Mouse (Mus musculus) kidney, embryonic 14.5 days (tissue): ENCODE data around the gene Sestd1. TPM values are rescaled to one million over a fixed set of nuclear protein-coding genes. Genes with fewer than 3 reads are reported as not detected.

Experiments used
- ATAC-seq: fragments of 200-750 bp; cut with Nextera tagmentation; 2 replicates; pipeline ENCODE4 v1.8.0; 2017; ENCODE audit warnings: moderate number of reproducible peaks, mild to moderate bottlenecking, moderate TSS enrichment, moderate library complexity; ENCODE audit not compliant: low FRiP score, low TSS enrichment
- H3K27ac ChIP-seq: fragments of 300-500 bp; sonication (generic); 2 replicates; pipeline ENCODE4 v1.5.1; 2014; ENCODE audit warnings: low read depth, mild to moderate bottlenecking, low read length, moderate library complexity, mixed read lengths
- H3K27me3 ChIP-seq: fragments of 300-500 bp; sonication (generic); 2 replicates; pipeline ENCODE4 v1.6.1; 2014; ENCODE audit warnings: mild to moderate bottlenecking, low read length; ENCODE audit not compliant: control insufficient read depth, insufficient read depth
- H3K36me3 ChIP-seq: fragments of 300-500 bp; sonication (generic); 2 replicates; pipeline ENCODE4 v1.6.1; 2014; ENCODE audit warnings: low read length, mixed read lengths; ENCODE audit not compliant: control insufficient read depth, insufficient read depth
- H3K4me1 ChIP-seq: fragments of 300-500 bp; sonication (generic); 2 replicates; pipeline ENCODE4 v1.6.1; 2014; ENCODE audit warnings: low read length, mixed read lengths; ENCODE audit not compliant: control insufficient read depth, insufficient read depth
- H3K4me2 ChIP-seq: fragments of 300-500 bp; sonication (generic); replicated peaks from 2 replicates; pipeline ENCODE4 v1.6.1; 2014; ENCODE audit warnings: low read depth, mild to moderate bottlenecking, low read length
- H3K4me3 ChIP-seq: fragments of 300-500 bp; sonication (generic); 2 replicates; pipeline ENCODE4 v1.5.1; 2014; ENCODE audit warnings: mild to moderate bottlenecking, low read length
- H3K9ac ChIP-seq: fragments of 300-500 bp; sonication (generic); 2 replicates; pipeline ENCODE4 v1.6.1; 2014; ENCODE audit warnings: low read depth, mild to moderate bottlenecking, low read length, moderate library complexity
- H3K9me3 ChIP-seq: fragments of 300-500 bp; sonication (generic); 2 replicates; pipeline ENCODE4 v1.6.1; 2016; ENCODE audit warnings: low read length; ENCODE audit not compliant: control insufficient read depth
- WGBS: fragments of 180-500 bp; shearing (Covaris S2); extraction: QIAGEN DNeasy Blood & Tissue Kit; methylation state at CpG from one replicate; pipeline ENCODE4 v1.1.7; 2014; 5-methylcytosine and 5-hydroxymethylcytosine counted together
- polyA plus RNA-seq: library from polyadenylated mRNA; unstranded; fragments of >200 nt; fragmentation: Nextera tagmentation; extraction: Ambion mirVana; gene quantifications from 2 replicates; pipeline ENCODE4 v1.2.1, GENCODE M21; 2014

Gene Sestd1
- polyA plus RNA-seq, 1 experiment from 2014 or later, result 37.6 TPM

- no peak for ATAC-seq
- Histone ChIP-seq H3K4me1 (no peaks in the 10 kb centered on the region), H3K4me2 (no peak overlapping the region), H3K27me3 (no peaks in the 10 kb centered on the region), H3K4me3 (no peak overlapping the region), H3K9me3 (no peaks in the 10 kb centered on the region), H3K27ac (no peak overlapping the region), H3K36me3 (peaks cover 76% of the 10 kb centered on the region), H3K9ac (no peak overlapping the region)
- 95% methylated on average over 3 of the region's 3 CpGs for WGBS
Measured at GRCm38 (mm10) chr2:77191811-77192210, 88.6 kb downstream of the Sestd1 start.

GRCm38 (mm10) chr2:77190891-77191290 lies 89.5 kb downstream of the Sestd1 start:
- no peak overlapping the region for H3K9ac ChIP-seq
- no peak for ATAC-seq
- H3K36me3 ChIP-seq, result peaks cover 76% of the 10 kb centered on the region
- H3K9me3 ChIP-seq, result no peaks in the 10 kb centered on the region
- no peak overlapping the region for H3K27ac ChIP-seq
- WGBS, result 92% methylated on average over 7 of the region's 7 CpGs
- no peak overlapping the region for H3K4me2 ChIP-seq
- no peak overlapping the region for H3K4me3 ChIP-seq
- no peaks in the 10 kb centered on the region for H3K4me1 ChIP-seq
- no peaks in the 10 kb centered on the region for H3K27me3 ChIP-seq

- no peak for ATAC-seq
- Histone ChIP-seq H3K9ac (no peak overlapping the region), H3K27me3 (no peaks in the 10 kb centered on the region), H3K4me2 (no peak overlapping the region), H3K4me3 (no peak overlapping the region), H3K9me3 (no peaks in the 10 kb centered on the region), H3K4me1 (no peaks in the 10 kb centered on the region), H3K27ac (no peak overlapping the region), H3K36me3 (peaks cover 70% of the 10 kb centered on the region)
- 92% methylated on average over 3 of the region's 3 CpGs for WGBS
Measured at GRCm38 (mm10) chr2:77190301-77190700, 90.1 kb downstream of the Sestd1 start.

GRCm38 (mm10) chr2:77189671-77190070 lies 90.7 kb downstream of the Sestd1 start:
- Histone ChIP-seq H3K4me3 (no peak overlapping the region), H3K9me3 (no peaks in the 10 kb centered on the region), H3K4me2 (no peak overlapping the region), H3K4me1 (no peaks in the 10 kb centered on the region), H3K27me3 (no peaks in the 10 kb centered on the region), H3K27ac (no peak overlapping the region), H3K9ac (no peak overlapping the region), H3K36me3 (peaks cover 64% of the 10 kb centered on the region)
- 93% methylated on average over 7 of the region's 7 CpGs for whole genome bisulfite sequencing
- ATAC-seq, result no peak

- Histone ChIP-seq H3K36me3 (peaks cover 50% of the 10 kb centered on the region), H3K27me3 (no peaks in the 10 kb centered on the region), H3K9ac (no peak overlapping the region), H3K4me3 (no peak overlapping the region), H3K27ac (no peak overlapping the region), H3K9me3 (no peaks in the 10 kb centered on the region), H3K4me2 (no peak overlapping the region), H3K4me1 (no peaks in the 10 kb centered on the region)
- ATAC-seq, result no peak
- WGBS, result 100% methylated on average over 3 of the region's 3 CpGs
Measured at GRCm38 (mm10) chr2:77187501-77187900, 92.9 kb downstream of the Sestd1 start.

GRCm38 (mm10) chr2:77186912-77187311 lies 93.5 kb downstream of the Sestd1 start:
- Histone ChIP-seq H3K9me3 (no peaks in the 10 kb centered on the region), H3K4me1 (no peaks in the 10 kb centered on the region), H3K36me3 (peaks cover 44% of the 10 kb centered on the region), H3K4me3 (no peak overlapping the region), H3K9ac (no peak overlapping the region), H3K27me3 (no peaks in the 10 kb centered on the region), H3K4me2 (no peak overlapping the region), H3K27ac (no peak overlapping the region)
- WGBS, result 84% methylated on average over 8 of the region's 8 CpGs
- no peak for ATAC-seq

- Histone ChIP-seq H3K27ac (no peak overlapping the region), H3K9me3 (no peaks in the 10 kb centered on the region), H3K4me3 (no peak overlapping the region), H3K36me3 (peaks cover 22% of the 10 kb centered on the region), H3K9ac (no peak overlapping the region), H3K4me1 (no peaks in the 10 kb centered on the region), H3K27me3 (no peaks in the 10 kb centered on the region), H3K4me2 (no peak overlapping the region)
- WGBS, result 75% methylated on average over 8 of the region's 8 CpGs
- ATAC-seq, result no peak
Measured at GRCm38 (mm10) chr2:77184049-77184571, 96.3 kb downstream of the Sestd1 start.

- no peak for ATAC-seq
- no peak overlapping the region for H3K27ac ChIP-seq
- no peak overlapping the region for H3K4me2 ChIP-seq
- H3K9me3 ChIP-seq, result no peaks in the 10 kb centered on the region
- H3K4me1 ChIP-seq, result no peaks in the 10 kb centered on the region
- WGBS, result 91% methylated on average over 2 of the region's 2 CpGs
- H3K27me3 ChIP-seq, result no peaks in the 10 kb centered on the region
- H3K9ac ChIP-seq, result no peak overlapping the region
- peaks cover 19% of the 10 kb centered on the region for H3K36me3 ChIP-seq
- no peak overlapping the region for H3K4me3 ChIP-seq
Measured at GRCm38 (mm10) chr2:77183646-77184045, 96.7 kb downstream of the Sestd1 start.

- Histone ChIP-seq H3K27me3 (no peaks in the 10 kb centered on the region), H3K27ac (no peak overlapping the region), H3K36me3 (peaks cover 13% of the 10 kb centered on the region), H3K9ac (no peak overlapping the region), H3K4me1 (no peaks in the 10 kb centered on the region), H3K4me2 (no peak overlapping the region), H3K4me3 (no peak overlapping the region), H3K9me3 (no peaks in the 10 kb centered on the region)
- no peak for ATAC-seq
- 84% methylated on average over 6 of the region's 6 CpGs for WGBS
Measured at GRCm38 (mm10) chr2:77182996-77183380, 97.4 kb downstream of the Sestd1 start.
